Mouse (Mus musculus): ENCODE data around the gene Ncln. TPM values are rescaled to one million over a fixed set of nuclear protein-coding genes. Genes with fewer than 3 reads are reported as not detected.

Gene Ncln
- polyA plus RNA-seq, 1 experiment: 37.2 TPM

GRCm38 (mm10) chr10:81526779-81527178, 30.6 kb upstream of the Ncln start:
- Histone ChIP-seq H3K4me1 (ENCODE audit: control insufficient read depth, insufficient read depth, low read length) (peaks cover 2% of the 10 kb centered on the region), H3K9ac (ENCODE audit: low read depth, poor library complexity, severe bottlenecking) (no peak overlapping the region), H3K36me3 (ENCODE audit: control insufficient read depth, insufficient read depth, low read length, poor library complexity, severe bottlenecking) (no peaks in the 10 kb centered on the region), H3K27me3 (ENCODE audit: control insufficient read depth, insufficient read depth, low read length, poor library complexity, severe bottlenecking) (no peaks in the 10 kb centered on the region), H3K4me3 (ENCODE audit: low read depth, low read length) (no peak overlapping the region), H3K27ac (ENCODE audit: insufficient read depth, low read length) (no peak overlapping the region), H3K9me3 (replicated peaks; ENCODE audit: control insufficient read depth, insufficient read depth, low read length, poor library complexity, severe bottlenecking) (no peaks in the 10 kb centered on the region)
- TF ChIP-seq EP300 (IDR thresholded peaks at IDR 0.05; ENCODE audit: insufficient read depth, low read depth, low read length) (peak; percentile 34; the same call in 1 of the 2 replicates), POLR2A (IDR thresholded peaks at IDR 0.05; ENCODE audit: insufficient read depth, low read length) (no peak), CTCF (IDR thresholded peaks at IDR 0.05; ENCODE audit: low read depth, low read length) (peak; percentile 99)

GRCm38 (mm10) chr10:81525017-81525694, 29.0 kb upstream of the Ncln start:
- Histone ChIP-seq H3K27me3 (ENCODE audit: control insufficient read depth, insufficient read depth, low read length, poor library complexity, severe bottlenecking) (no peaks in the 10 kb centered on the region), H3K36me3 (ENCODE audit: control insufficient read depth, insufficient read depth, low read length, poor library complexity, severe bottlenecking) (no peaks in the 10 kb centered on the region), H3K27ac (ENCODE audit: insufficient read depth, low read length) (0 out of 2 replicates have a peak overlapping the region, but pooled peaks have one; percentile 1), H3K4me1 (ENCODE audit: control insufficient read depth, insufficient read depth, low read length) (peaks cover 2% of the 10 kb centered on the region), H3K9me3 (replicated peaks; ENCODE audit: control insufficient read depth, insufficient read depth, low read length, poor library complexity, severe bottlenecking) (no peaks in the 10 kb centered on the region), H3K4me3 (ENCODE audit: low read depth, low read length) (no peak overlapping the region), H3K9ac (ENCODE audit: low read depth, poor library complexity, severe bottlenecking) (peak overlapping the region; percentile 53; the same call in 1 of the 2 replicates)
- no peak for TF ChIP-seq EP300 (IDR thresholded peaks at IDR 0.05; ENCODE audit: insufficient read depth, low read depth, low read length)
- no peak for TF ChIP-seq POLR2A (IDR thresholded peaks at IDR 0.05; ENCODE audit: insufficient read depth, low read length)
- no peak for TF ChIP-seq CTCF (IDR thresholded peaks at IDR 0.05; ENCODE audit: low read depth, low read length)

DNA sequence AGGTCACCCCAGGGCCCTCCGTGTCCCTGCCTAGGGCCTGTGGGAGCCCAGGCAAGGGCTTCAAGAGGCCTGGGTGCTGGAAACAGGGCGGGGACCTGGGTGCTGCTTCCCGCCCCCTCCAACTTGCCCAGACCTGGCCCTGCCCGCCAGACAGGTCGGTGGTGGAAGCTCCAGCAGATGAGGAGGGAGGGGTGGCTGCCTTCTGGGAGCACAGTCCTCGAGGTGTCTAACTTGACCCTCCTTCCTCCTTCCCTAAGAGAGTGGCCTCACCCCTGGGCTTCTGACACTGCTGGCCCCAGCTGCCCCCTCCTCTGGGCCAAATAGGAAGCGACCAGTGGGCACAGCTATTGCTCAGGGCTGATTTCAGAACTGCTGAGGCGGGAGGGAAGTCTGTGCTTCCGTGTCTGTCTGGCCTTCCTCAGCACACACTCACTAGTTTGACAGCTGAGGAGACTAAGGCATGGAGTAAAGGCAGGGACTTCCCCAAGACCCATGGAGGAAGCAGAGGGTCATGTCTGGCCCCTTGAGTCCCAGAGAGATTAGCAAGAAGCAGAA, 27.9 kb upstream of the Ncln start, which contains the start of gene Gna15:
Gene Gna15, minus strand, starts transcription at position 175 of the 555 bp plus-strand sequence.
- Histone ChIP-seq H3K27ac (ENCODE audit: insufficient read depth, low read length) (0 out of 2 replicates have a peak within 1 kb of the TSS, but pooled peaks have one; percentile 1), H3K4me1 (ENCODE audit: control insufficient read depth, insufficient read depth, low read length) (peaks cover 2% of the 10 kb centered on the region), H3K27me3 (ENCODE audit: control insufficient read depth, insufficient read depth, low read length, poor library complexity, severe bottlenecking) (no peaks in the 10 kb centered on the region), H3K9ac (ENCODE audit: low read depth, poor library complexity, severe bottlenecking) (peak within 1 kb of the TSS; percentile 53), H3K9me3 (replicated peaks; ENCODE audit: control insufficient read depth, insufficient read depth, low read length, poor library complexity, severe bottlenecking) (no peaks in the 10 kb centered on the region), H3K4me3 (ENCODE audit: low read depth, low read length) (peak within 1 kb of the TSS; percentile 28), H3K36me3 (ENCODE audit: control insufficient read depth, insufficient read depth, low read length, poor library complexity, severe bottlenecking) (no peaks in the 10 kb centered on the region)
- TF ChIP-seq CTCF (IDR thresholded peaks at IDR 0.05; ENCODE audit: low read depth, low read length): no peak
- no peak for TF ChIP-seq POLR2A (IDR thresholded peaks at IDR 0.05; ENCODE audit: insufficient read depth, low read length)
- TF ChIP-seq EP300 (IDR thresholded peaks at IDR 0.05; ENCODE audit: insufficient read depth, low read depth, low read length): no peak

DNA sequence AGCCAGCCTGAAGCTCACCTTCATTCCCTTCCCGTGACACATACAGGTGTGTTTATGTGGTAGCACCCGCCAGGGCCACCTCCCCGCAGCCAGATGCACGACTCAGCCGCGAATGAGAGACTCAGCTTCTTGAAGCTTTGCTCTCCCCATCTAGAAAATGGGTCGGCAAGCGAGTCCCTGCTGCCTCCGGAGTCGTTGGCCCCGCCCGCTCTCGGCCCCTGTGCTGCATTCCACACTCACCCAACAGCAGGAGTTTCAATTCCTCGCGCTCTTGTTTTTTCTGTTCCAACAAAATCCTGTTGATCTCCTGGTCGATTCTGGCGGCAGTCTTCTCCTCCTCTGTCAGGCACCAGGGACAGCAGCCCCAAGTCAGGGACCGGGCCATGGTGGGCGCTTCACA, 27.4 kb upstream of the Ncln start:
- TF ChIP-seq CTCF (IDR thresholded peaks at IDR 0.05; ENCODE audit: low read depth, low read length) (no peak), EP300 (IDR thresholded peaks at IDR 0.05; ENCODE audit: insufficient read depth, low read depth, low read length) (no peak), POLR2A (IDR thresholded peaks at IDR 0.05; ENCODE audit: insufficient read depth, low read length) (no peak)
- Histone ChIP-seq H3K36me3 (ENCODE audit: control insufficient read depth, insufficient read depth, low read length, poor library complexity, severe bottlenecking) (no peaks in the 10 kb centered on the region), H3K9ac (ENCODE audit: low read depth, poor library complexity, severe bottlenecking) (peak overlapping the region; percentile 35), H3K27me3 (ENCODE audit: control insufficient read depth, insufficient read depth, low read length, poor library complexity, severe bottlenecking) (no peaks in the 10 kb centered on the region), H3K4me1 (ENCODE audit: control insufficient read depth, insufficient read depth, low read length) (peaks cover 2% of the 10 kb centered on the region), H3K9me3 (replicated peaks; ENCODE audit: control insufficient read depth, insufficient read depth, low read length, poor library complexity, severe bottlenecking) (no peaks in the 10 kb centered on the region), H3K4me3 (ENCODE audit: low read depth, low read length) (peak overlapping the region; percentile 28), H3K27ac (ENCODE audit: insufficient read depth, low read length) (no peak overlapping the region)

GRCm38 (mm10) chr10:81523142-81523541, 26.9 kb upstream of the Ncln start:
- no peaks in the 10 kb centered on the region for H3K36me3 ChIP-seq (ENCODE audit: control insufficient read depth, insufficient read depth, low read length, poor library complexity, severe bottlenecking)
- H3K9ac ChIP-seq (ENCODE audit: low read depth, poor library complexity, severe bottlenecking): peak overlapping the region; percentile 35
- peak overlapping the region; percentile 28 for H3K4me3 ChIP-seq (ENCODE audit: low read depth, low read length)
- no peaks in the 10 kb centered on the region for H3K27me3 ChIP-seq (ENCODE audit: control insufficient read depth, insufficient read depth, low read length, poor library complexity, severe bottlenecking)
- H3K9me3 ChIP-seq (replicated peaks; ENCODE audit: control insufficient read depth, insufficient read depth, low read length, poor library complexity, severe bottlenecking): no peaks in the 10 kb centered on the region
- TF ChIP-seq POLR2A (IDR thresholded peaks at IDR 0.05; ENCODE audit: insufficient read depth, low read length) (no peak), CTCF (IDR thresholded peaks at IDR 0.05; ENCODE audit: low read depth, low read length) (no peak), EP300 (IDR thresholded peaks at IDR 0.05; ENCODE audit: insufficient read depth, low read depth, low read length) (no peak)
- no peak overlapping the region for H3K27ac ChIP-seq (ENCODE audit: insufficient read depth, low read length)
- peaks cover 2% of the 10 kb centered on the region for H3K4me1 ChIP-seq (ENCODE audit: control insufficient read depth, insufficient read depth, low read length)

- H3K36me3 ChIP-seq (ENCODE audit: control insufficient read depth, insufficient read depth, low read length, poor library complexity, severe bottlenecking): no peaks in the 10 kb centered on the region
- no peak overlapping the region for H3K27ac ChIP-seq (ENCODE audit: insufficient read depth, low read length)
- TF ChIP-seq CTCF (IDR thresholded peaks at IDR 0.05; ENCODE audit: low read depth, low read length) (no peak), POLR2A (IDR thresholded peaks at IDR 0.05; ENCODE audit: insufficient read depth, low read length) (no peak), EP300 (IDR thresholded peaks at IDR 0.05; ENCODE audit: insufficient read depth, low read depth, low read length) (no peak)
- no peaks in the 10 kb centered on the region for H3K27me3 ChIP-seq (ENCODE audit: control insufficient read depth, insufficient read depth, low read length, poor library complexity, severe bottlenecking)
- H3K4me1 ChIP-seq (ENCODE audit: control insufficient read depth, insufficient read depth, low read length): peaks cover 3% of the 10 kb centered on the region
- no peak overlapping the region for H3K4me3 ChIP-seq (ENCODE audit: low read depth, low read length)
- H3K9me3 ChIP-seq (replicated peaks; ENCODE audit: control insufficient read depth, insufficient read depth, low read length, poor library complexity, severe bottlenecking): no peaks in the 10 kb centered on the region
- no peak overlapping the region for H3K9ac ChIP-seq (ENCODE audit: low read depth, poor library complexity, severe bottlenecking)
Observed at GRCm38 (mm10) chr10:81519978-81520365, 23.8 kb upstream of the Ncln start.
